Mouse (Mus musculus): Measurements from ENCODE around the gene Ntm. TPM values are rescaled to one million over a fixed set of nuclear protein-coding genes. Genes with fewer than 3 reads are reported as not detected.

The Ntm gene
- total RNA-seq, 2 experiments from 2014 or later: 13.4 to 15.8 TPM

DNA sequence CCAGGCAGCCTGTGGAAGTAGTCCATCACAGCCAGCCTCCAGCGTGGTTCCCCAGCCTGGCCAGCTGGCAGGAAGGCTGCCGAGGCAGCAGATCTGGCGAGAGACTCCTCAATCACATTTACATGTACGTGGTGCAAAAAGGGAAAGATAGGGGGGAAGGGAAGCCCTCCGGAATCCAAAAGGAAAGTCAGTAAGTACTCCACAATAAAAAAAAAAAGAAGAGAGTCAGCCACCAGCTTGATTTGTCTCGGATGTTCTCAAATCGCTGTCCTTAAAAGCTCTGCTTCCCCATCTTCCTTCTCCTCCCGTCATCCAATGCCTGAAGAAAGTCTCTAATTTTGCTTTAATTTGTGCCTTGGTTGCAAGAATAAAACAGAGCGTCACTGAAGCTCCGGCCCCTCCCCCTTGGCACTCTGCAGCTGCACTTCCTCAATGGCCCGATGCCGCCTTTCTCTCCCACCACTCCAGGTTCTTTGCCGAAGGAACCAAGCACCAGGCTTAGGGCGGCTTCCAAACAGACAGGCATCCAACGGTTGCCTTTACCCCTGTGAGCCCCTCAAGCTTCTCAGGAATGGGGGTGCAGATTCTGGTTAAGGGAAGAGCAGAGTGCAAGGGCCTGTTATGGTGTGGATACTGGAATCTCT is 212.4 kb downstream of the Ntm start:
- peak; percentile 33 for DNase-seq

DNA sequence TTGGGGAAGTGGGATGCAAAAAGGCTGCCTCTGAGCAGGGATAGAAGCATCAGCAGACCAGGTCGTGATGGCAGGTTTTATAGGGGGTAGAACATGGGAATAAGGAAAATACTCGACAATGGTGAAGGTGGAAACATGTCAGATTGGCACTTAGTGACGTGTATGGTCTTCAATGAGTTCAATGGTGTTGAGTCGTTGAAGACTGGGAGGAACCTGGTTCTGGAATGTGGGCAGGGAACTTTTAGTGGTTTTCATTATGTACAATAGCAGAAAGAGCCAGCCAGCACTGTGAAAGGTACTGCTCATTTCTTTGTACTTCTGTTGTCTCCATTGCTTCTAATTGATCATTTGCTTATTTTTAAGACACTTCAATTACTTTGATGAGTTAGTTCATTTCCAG is 214.9 kb downstream of the Ntm start:
- no peak for DNase-seq

GRCm38 (mm10) chr9:29738835-29739526 is 224.0 kb downstream of the Ntm start:
- no peak for DNase-seq

- no peak for DNase-seq
Observed at GRCm38 (mm10) chr9:29736031-29736430, 226.9 kb downstream of the Ntm start.

DNA sequence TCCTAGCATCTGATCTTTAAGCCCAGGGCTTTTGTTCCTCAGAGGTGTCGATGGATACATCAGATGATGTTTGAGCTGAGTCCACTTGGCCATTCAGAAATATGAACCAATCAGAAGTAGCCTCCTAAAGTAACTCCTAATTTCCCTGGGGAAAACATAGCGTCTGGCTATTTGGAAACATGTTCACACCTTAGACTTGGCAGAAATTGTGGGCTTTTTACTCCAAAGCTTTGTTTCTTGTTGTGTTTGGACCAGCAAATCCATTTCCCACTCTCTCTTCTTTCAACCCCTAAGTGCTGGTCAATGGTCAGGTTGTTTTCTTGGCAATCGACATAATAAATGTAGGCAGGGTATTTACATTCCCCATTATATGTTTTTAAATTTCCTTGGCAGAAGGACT is 230.0 kb downstream of the Ntm start:
- no peak for DNase-seq

- DNase-seq: no peak
Observed at GRCm38 (mm10) chr9:29731672-29732071, 231.3 kb downstream of the Ntm start.

- peak; percentile 46 for DNase-seq
Observed at GRCm38 (mm10) chr9:29727540-29728432, 235.2 kb downstream of the Ntm start.

- no peak for DNase-seq
Observed at GRCm38 (mm10) chr9:29721461-29721860, 241.5 kb downstream of the Ntm start.

- no peak for DNase-seq
Observed at GRCm38 (mm10) chr9:29716795-29717194, 246.1 kb downstream of the Ntm start.

DNA sequence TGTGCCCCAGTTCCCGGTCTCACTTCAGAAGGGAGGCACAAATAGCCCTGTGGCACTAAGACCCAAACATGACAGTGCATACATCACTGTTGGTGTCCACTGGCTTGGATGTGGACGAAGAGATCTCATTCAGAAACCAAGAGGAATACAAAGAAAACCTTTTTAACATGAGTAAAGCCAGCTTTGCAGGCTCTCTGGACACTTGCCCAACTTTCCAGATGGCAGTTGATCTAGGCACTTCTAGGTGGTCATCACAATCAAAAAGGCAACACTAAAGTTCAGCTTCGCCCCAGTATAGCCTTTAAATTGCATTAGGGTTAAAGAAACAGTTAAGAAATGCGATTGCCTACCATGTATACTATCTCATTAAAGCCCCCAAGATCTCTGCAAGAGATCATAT is 264.7 kb downstream of the Ntm start:
- no peak for DNase-seq

DNA sequence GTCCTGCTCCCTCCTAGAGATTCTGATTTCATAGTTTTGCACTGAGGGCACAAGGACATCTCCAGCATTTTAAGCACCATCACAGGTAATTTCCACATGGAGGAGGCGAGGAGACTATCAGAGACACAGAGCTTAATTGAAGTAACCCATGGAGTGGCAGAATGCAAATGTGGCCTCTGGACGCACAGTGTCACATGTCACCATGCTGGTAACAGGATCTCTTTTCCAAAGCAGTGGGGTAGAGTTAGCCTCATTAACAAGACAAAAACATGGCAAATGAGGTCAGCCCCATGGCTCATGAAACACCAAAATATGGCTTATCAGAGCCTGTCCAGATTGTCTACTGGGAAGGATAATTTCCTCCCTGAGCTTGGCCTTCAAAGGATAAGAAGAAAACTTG is 268.8 kb downstream of the Ntm start:
- DNase-seq: no peak

GRCm38 (mm10) chr9:29691186-29691855 is 271.6 kb downstream of the Ntm start:
- no peak for DNase-seq

DNA sequence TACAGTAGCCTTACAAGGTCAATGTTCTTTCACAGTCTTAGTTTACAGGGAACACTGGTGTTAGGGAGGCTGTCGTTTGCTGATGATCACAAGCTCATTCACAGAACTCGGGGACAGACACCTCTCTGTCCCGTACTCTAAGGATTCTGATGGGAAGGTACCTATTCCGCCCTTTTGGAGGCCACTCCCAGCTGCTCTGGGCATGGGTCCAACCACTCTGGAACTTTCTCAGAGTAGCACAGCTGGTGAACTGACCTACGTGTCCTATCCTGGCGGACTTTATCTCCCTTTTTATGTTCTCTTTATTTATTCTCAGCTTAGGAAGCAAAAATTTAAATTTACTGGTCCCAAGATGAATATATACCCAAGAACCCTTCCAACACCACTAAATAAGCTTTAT is 280.7 kb downstream of the Ntm start:
- DNase-seq: peak; percentile 46

GRCm38 (mm10) chr9:29680677-29681076 is 282.3 kb downstream of the Ntm start:
- no peak for DNase-seq

- peak; percentile 53 for DNase-seq
Observed at GRCm38 (mm10) chr9:29673911-29674310, 289.0 kb downstream of the Ntm start.

DNA sequence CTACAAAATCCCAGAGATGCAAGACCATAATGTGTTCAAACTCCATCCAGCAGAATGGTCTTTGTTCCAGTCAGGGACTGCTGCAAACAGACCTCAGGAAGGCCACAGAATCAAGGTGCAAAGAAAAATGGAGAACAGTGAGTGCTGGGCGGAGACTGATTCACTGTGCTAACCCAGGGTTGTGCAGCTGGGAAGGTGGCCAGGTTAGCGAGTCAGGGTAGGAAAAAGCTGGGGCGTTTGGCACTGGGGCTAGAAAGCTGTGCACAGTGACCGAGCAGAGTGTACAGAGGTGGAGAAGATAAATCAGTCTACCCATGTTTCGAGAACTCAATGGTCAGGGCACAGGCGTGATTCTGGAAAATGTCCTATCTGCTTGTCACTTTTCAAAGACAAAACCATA is 291.1 kb downstream of the Ntm start:
- peak; percentile 26 for DNase-seq

- no peak for DNase-seq
Observed at GRCm38 (mm10) chr9:29663286-29663685, 299.7 kb downstream of the Ntm start.

DNA sequence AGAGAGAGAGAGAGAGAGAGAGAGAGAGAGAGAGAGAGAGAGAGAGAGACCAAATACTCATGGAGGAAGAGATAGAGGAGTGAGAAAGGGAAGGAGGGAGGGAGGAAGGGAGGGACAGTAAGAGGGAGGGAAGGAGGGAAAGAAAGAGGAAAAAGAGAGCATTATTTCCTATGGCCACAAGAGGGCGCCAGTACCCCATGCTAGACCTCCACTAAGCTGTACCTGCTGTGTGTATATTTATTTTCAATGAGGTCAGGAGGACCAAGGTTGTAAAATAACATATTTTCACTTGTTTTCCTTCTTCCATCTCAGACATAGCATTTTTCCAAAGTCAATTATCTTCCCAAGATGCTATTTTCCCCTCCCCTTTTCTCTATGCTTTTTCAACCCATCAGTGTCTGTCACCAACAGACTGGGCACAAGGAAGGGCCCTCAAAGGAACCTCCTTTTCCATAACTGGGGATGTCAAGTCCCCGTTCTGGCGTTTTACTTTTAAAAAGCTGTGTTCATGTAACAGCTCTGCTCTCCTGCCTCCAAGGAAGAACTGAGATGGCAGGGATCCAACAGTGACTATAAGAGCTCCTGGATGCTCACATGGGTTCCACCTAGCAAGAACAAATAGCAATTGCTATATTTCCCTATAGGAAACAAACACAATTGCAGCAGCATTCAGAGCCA is 301.3 kb downstream of the Ntm start:
- peak; percentile 66 for DNase-seq

DNA sequence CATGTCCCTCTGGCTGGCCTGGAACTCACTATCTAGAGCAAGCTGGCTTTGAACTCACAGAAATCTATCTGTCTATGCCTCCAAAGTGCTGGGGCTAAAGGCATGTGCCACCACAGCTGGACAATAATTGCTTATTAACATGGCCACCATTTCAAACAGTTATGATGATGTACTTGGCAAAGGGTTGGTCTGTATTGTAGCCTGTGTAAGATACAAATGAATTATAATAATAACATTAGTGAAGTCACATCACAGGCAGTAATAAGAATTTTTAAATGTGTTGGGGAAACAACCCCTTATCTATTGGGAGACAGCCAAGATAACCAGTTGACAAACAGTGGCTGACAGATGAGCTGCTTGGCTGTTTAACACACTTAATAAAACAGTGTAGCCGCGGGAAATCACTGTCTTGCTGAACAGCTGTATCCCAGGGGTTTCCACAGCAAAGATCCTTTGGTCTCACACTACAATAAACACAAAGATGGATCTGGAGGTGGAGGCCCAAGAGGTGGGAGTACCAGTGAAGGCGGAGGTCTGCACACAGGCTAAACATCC is 302.8 kb downstream of the Ntm start:
- DNase-seq: no peak

- no peak for DNase-seq
Observed at GRCm38 (mm10) chr9:29657761-29658465, 305.0 kb downstream of the Ntm start.

- peak; percentile 34 for DNase-seq
Observed at GRCm38 (mm10) chr9:29654885-29655284, 308.1 kb downstream of the Ntm start.

Measured in heart, postnatal 4 days (tissue).